Mouse (Mus musculus): ENCODE data around the gene Sorbs1.

GRCm38 (mm10) chr19:40513632-40514078 lies at the start of gene Sorbs1:
- TF ChIP-seq CTCF (IDR thresholded peaks at IDR 0.05; ENCODE audit: borderline replicate concordance, insufficient read depth, low read length) (no peak), POLR2A (IDR thresholded peaks at IDR 0.05; ENCODE audit: low read depth, low read length) (peak; percentile 91)

All from embryonic fibroblast, embryonic 13.5 days (primary cell).